Mouse (Mus musculus) heart, adult 8-10 months (tissue): Measurements from ENCODE around the gene Plpp3. TPM values are rescaled to one million over a fixed set of nuclear protein-coding genes. Genes with fewer than 3 reads are reported as not detected.

Experiments used
- DNase-seq: peaks from one replicate; pipeline ENCODE4 v3.0.0; 2022; ENCODE audit warnings: low spot score
- total RNA-seq, 4 experiments: library from RNA; stranded (reverse); gene quantifications; 2 replicates each; pipeline ENCODE4 v1.2.4; 2022

Plpp3 gene
- total RNA-seq, 4 experiments from 2014 or later: 51.8 to 58.4 (median 54.5) TPM

- no peak for DNase-seq
These were observed 62.2 kb downstream of the Plpp3 start for GRCm38 (mm10) chr4:105219316-105219715.

- DNase-seq: no peak
These were observed 63.7 kb downstream of the Plpp3 start for GRCm38 (mm10) chr4:105220849-105221248.

- DNase-seq: no peak
These were observed 64.2 kb downstream of the Plpp3 start for GRCm38 (mm10) chr4:105221256-105221840.

GRCm38 (mm10) chr4:105223101-105223924 lies 66.2 kb downstream of the Plpp3 start:
- no peak for DNase-seq

GRCm38 (mm10) chr4:105223925-105224300 lies 66.8 kb downstream of the Plpp3 start:
- DNase-seq: peak; percentile 52

GRCm38 (mm10) chr4:105225512-105225911 lies 68.4 kb downstream of the Plpp3 start:
- DNase-seq: peak; percentile 49

- DNase-seq: no peak
These were observed 69.2 kb downstream of the Plpp3 start for GRCm38 (mm10) chr4:105226351-105226750.

GRCm38 (mm10) chr4:105230127-105230526 lies 73.0 kb downstream of the Plpp3 start:
- DNase-seq: no peak

- DNase-seq: no peak
These were observed 83.1 kb downstream of the Plpp3 start for GRCm38 (mm10) chr4:105240233-105240632.

- no peak for DNase-seq
These were observed 87.8 kb downstream of the Plpp3 start for GRCm38 (mm10) chr4:105244931-105245330.

GRCm38 (mm10) chr4:105245479-105245944 lies 88.4 kb downstream of the Plpp3 start:
- DNase-seq: no peak

- DNase-seq: no peak
These were observed 89.2 kb downstream of the Plpp3 start for GRCm38 (mm10) chr4:105246331-105246730.

GRCm38 (mm10) chr4:105248161-105248560 lies 91.0 kb downstream of the Plpp3 start:
- no peak for DNase-seq

- no peak for DNase-seq
These were observed 92.1 kb downstream of the Plpp3 start for GRCm38 (mm10) chr4:105249283-105249682.

GRCm38 (mm10) chr4:105250946-105251345 lies 93.8 kb downstream of the Plpp3 start:
- DNase-seq: no peak

- DNase-seq: no peak
These were observed 94.9 kb downstream of the Plpp3 start for GRCm38 (mm10) chr4:105252044-105252443.

GRCm38 (mm10) chr4:105252571-105253200 lies 95.5 kb downstream of the Plpp3 start:
- no peak for DNase-seq

- no peak for DNase-seq
These were observed 96.5 kb downstream of the Plpp3 start for GRCm38 (mm10) chr4:105253453-105254341.

GRCm38 (mm10) chr4:105254365-105254764 lies 97.2 kb downstream of the Plpp3 start:
- no peak for DNase-seq

- DNase-seq: no peak
These were observed 98.0 kb downstream of the Plpp3 start for GRCm38 (mm10) chr4:105255185-105255584.
